Mouse (Mus musculus): Measurements from ENCODE around the gene Sft2d1. TPM values are rescaled to one million over a fixed set of nuclear protein-coding genes. Genes with fewer than 3 reads are reported as not detected.
A peak's percentile ranks its signal among the peaks of the same experiment; 100 is the strongest.

Sft2d1 gene
- polyA plus RNA-seq, 1 experiment from 2014 or later, result 58.7 TPM

DNA sequence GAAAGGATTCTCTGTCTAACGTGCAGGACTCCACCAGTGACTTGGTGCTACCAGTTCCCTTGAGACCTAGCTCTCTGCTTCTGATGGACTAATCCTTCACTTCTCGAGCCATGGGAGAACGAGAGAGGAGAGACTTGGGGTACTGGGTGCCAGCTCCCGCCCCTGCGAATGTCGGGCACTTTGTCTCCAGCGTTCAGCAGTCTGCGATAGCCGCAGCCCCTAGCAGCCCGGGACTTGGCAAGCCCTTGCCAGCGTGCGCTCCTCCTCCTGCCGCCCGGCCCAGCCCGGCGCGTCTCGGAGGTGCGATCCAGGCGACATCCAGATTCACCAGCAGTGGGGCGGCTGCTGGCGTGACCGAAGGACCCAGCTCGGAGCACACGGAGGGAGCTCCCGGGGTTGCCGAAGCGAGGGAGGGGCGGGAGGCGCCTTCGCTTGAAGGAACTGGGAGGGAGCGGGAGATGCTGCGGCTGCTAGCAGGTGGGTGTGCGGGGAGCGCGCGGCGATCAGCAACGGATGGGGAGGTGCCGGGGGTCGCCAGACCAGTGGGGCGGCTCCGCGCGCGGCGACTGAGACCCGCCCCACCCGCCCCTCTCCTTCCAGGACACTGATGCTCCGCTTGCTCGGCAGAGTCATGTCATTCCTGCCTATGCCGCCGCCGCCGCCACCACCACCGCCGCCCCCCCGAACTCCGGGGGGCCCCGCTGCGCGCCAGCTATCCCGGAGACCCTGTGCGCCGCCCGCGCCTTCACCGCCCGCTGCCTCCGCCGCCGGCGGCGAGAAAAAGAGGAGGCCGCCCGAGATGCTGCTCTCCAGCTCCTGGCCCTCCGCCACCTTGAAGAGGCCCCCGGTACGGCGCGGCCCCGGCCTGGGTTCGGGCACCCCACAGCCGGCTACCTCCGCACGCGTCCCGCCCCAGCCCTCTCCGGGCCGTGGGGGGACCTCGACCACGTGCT is 29.8 kb downstream of the Sft2d1 start:
- no peaks in the 10 kb centered on the region for H3K36me3 ChIP-seq
- no peaks in the 10 kb centered on the region for H3K9me3 ChIP-seq
- no peak overlapping the region for H3K27ac ChIP-seq
- peak overlapping the region; percentile 62 for H3K4me3 ChIP-seq (replicated peaks)
- peak; percentile 31; the same call in 1 of the 2 replicates for ATAC-seq (ENCODE audit: insufficient number of reproducible peaks, insufficient read depth, low FRiP score, low TSS enrichment, low read depth)
- WGBS, result under 1% methylated on average over 61 of the region's 92 CpGs
- H3K9ac ChIP-seq (replicated peaks), result peak overlapping the region; percentile 65
- peaks cover 17% of the 10 kb centered on the region for H3K4me1 ChIP-seq (replicated peaks)
- peaks cover 62% of the 10 kb centered on the region for H3K27me3 ChIP-seq
- peak overlapping the region; percentile 100 for H3K4me2 ChIP-seq

DNA sequence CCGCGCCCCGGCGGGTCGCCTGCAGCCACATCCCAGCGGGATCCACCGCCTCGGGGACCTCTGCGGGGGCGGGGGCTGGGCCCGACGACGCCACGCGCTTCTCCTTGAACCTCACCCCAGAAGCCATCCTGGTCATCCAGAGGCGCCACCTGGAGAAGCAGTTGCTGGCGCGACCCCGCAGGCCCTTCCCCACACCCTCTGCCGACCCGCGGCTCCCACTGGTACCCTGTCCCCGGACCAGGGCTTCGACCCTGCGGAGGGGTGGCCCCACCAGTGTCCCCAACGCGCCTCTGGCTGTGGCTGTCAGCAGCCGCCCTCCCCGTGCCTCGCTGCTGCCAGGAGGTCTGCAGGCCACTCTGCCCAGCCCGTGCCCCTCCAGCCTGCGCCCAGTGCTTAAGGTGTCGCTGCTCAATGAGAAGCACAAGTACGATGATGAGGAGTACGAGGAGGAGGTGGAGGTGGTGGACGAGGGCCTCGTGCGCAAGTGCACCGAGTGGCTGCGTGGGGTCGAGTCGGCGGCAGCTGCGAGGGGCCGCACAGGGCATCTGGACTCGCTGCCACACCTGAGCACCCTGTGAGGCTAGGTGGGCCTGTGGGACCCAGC is 30.6 kb downstream of the Sft2d1 start:
- ATAC-seq (ENCODE audit: insufficient number of reproducible peaks, insufficient read depth, low FRiP score, low TSS enrichment, low read depth), result no peak
- Histone ChIP-seq H3K9ac (replicated peaks) (peak overlapping the region; percentile 65), H3K4me1 (replicated peaks) (peaks cover 17% of the 10 kb centered on the region), H3K27ac (no peak overlapping the region), H3K4me2 (peak overlapping the region; percentile 100), H3K27me3 (peaks cover 62% of the 10 kb centered on the region), H3K36me3 (no peaks in the 10 kb centered on the region), H3K4me3 (replicated peaks) (peak overlapping the region; percentile 62), H3K9me3 (no peaks in the 10 kb centered on the region)
- WGBS, result 10% methylated on average over 46 of the region's 46 CpGs

DNA sequence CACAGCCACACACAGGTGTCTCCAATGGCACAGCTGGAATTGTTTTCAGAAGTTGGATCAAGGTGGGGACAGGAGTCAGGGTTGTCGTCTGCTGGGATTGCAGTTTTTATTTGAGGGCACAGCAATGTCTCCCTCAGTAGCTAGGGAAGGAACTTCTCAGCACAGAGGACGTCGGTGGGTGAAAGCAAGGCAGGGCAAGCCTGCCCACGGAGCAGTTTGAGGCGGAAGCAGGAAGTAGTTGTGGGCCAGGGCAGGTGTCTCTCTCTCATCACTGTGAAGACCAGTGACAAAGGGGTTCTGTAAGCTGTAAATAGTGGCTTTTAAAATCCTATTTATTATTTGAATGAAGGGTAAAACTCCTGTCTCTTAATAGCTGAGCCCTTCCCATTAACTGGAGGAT is 31.8 kb downstream of the Sft2d1 start:
- Histone ChIP-seq H3K27ac (no peak overlapping the region), H3K4me3 (replicated peaks) (no peak overlapping the region), H3K36me3 (no peaks in the 10 kb centered on the region), H3K27me3 (peaks cover 60% of the 10 kb centered on the region), H3K9ac (replicated peaks) (no peak overlapping the region), H3K4me2 (no peak overlapping the region), H3K4me1 (replicated peaks) (peaks cover 17% of the 10 kb centered on the region), H3K9me3 (no peaks in the 10 kb centered on the region)
- 51% methylated on average over 5 of the region's 5 CpGs for WGBS
- no peak for ATAC-seq (ENCODE audit: insufficient number of reproducible peaks, insufficient read depth, low FRiP score, low TSS enrichment, low read depth)

DNA sequence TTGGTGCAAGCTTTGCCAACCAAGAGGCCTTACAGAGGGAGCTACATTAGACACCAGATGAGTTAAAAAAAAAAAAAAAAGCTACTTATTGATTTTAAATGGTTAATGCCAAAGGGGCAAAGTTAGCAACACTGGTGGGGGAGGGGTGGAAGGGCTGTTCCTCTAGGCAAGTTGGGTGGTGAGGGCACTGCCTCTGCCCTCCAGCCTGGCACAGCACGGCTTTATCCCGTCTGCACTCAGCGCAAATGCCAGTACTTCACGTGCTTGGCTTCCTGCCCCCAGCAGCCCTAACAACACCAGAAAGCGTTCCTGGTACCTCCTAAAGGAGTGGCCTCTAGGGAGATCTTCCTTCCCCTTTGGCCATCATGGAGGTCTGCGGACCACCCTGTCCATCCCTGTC is 32.5 kb downstream of the Sft2d1 start:
- no peaks in the 10 kb centered on the region for H3K36me3 ChIP-seq
- peaks cover 54% of the 10 kb centered on the region for H3K27me3 ChIP-seq
- 76% methylated on average over 6 of the region's 6 CpGs for WGBS
- H3K4me3 ChIP-seq (replicated peaks), result no peak overlapping the region
- H3K9me3 ChIP-seq, result no peaks in the 10 kb centered on the region
- ATAC-seq (ENCODE audit: insufficient number of reproducible peaks, insufficient read depth, low FRiP score, low TSS enrichment, low read depth), result no peak
- H3K9ac ChIP-seq (replicated peaks), result no peak overlapping the region
- H3K27ac ChIP-seq, result no peak overlapping the region
- H3K4me1 ChIP-seq (replicated peaks), result peaks cover 17% of the 10 kb centered on the region
- H3K4me2 ChIP-seq, result no peak overlapping the region

DNA sequence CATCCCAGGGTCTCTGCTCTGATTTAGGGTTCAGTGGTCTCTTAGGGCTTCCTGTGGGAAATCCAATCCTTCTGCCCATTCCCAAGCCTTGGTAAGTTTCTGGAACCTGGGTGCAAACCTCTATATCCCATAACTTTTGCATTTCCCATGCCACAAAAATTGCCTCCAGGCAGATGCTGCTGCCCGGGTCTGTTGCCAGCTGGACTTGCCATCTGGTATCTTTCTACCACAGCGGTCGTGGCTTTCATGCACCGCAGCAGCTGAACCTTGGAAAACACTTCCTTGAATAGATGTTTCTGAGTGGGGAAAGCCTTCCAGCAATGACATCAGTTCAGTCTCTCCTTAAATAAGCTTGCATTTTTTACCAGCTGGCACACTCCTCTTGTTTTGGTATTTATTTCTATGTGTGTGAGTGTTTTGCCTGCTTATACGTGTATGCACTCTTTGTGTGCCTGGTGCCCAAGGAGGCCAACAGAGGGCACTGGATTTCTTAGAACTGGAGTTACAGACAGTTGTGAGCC is 36.9 kb downstream of the Sft2d1 start:
- Histone ChIP-seq H3K27me3 (peaks cover 10% of the 10 kb centered on the region), H3K4me1 (replicated peaks) (no peaks in the 10 kb centered on the region)
- WGBS, result 83% methylated on average over 5 of the region's 5 CpGs

DNA sequence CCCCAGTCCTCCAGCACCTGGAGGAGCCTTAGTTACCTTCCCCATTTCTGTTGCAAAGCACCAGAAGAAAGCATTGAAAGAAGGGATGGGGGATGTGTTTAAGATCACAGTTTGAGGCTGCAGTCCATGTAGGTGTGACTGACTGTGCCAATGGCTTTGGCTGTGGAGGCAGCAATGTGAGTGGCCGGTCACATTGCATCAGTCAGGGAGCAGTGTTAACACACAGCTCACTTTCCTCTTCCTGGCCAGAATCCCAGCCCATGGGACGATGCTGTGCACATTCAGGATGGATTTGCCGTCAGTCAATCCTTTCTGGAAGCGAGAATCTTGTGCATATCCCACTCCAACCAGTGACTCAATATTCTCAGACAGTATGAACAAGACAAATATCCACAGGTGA is 38.0 kb downstream of the Sft2d1 start:
- Histone ChIP-seq H3K9me3 (no peaks in the 10 kb centered on the region), H3K4me1 (replicated peaks) (no peaks in the 10 kb centered on the region), H3K9ac (replicated peaks) (no peak overlapping the region), H3K27me3 (0 out of 2 replicates have a peak, but pooled peaks cover 2% of the 10 kb centered on the region), H3K27ac (no peak overlapping the region), H3K36me3 (no peaks in the 10 kb centered on the region), H3K4me2 (no peak overlapping the region), H3K4me3 (replicated peaks) (no peak overlapping the region)
- 85% methylated on average over 4 of the region's 4 CpGs for WGBS
- no peak for ATAC-seq (ENCODE audit: insufficient number of reproducible peaks, insufficient read depth, low FRiP score, low TSS enrichment, low read depth)

More for the DNA sequence above, 36.9 kb downstream of the Sft2d1 start:
- no peaks in the 10 kb centered on the region for H3K36me3 ChIP-seq
- no peak overlapping the region for H3K4me2 ChIP-seq
- no peak overlapping the region for H3K27ac ChIP-seq
- no peak overlapping the region for H3K9ac ChIP-seq (replicated peaks)
- no peaks in the 10 kb centered on the region for H3K9me3 ChIP-seq
- no peak overlapping the region for H3K4me3 ChIP-seq (replicated peaks)
- ATAC-seq (ENCODE audit: insufficient number of reproducible peaks, insufficient read depth, low FRiP score, low TSS enrichment, low read depth), result no peak

DNA sequence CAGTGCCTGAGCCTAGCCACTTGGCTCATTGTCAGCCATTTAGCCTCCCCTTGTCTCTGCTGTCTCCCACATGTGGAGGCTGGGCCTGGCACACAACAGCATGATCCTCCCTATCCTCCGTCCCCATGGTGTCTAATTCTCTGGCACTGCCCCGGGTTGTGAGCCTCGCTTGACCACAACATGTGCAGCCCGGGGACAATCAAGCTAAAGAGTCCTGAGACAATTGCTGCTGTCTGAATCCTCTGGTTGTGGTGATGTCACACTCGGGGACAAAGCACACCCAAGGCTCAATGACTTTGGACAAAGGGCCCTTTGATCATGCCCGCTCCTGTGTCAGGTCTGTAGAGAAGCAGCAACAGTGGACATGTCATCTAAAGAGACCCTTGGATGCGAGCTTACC is 40.2 kb downstream of the Sft2d1 start:
- Histone ChIP-seq H3K4me1 (replicated peaks) (no peaks in the 10 kb centered on the region), H3K4me2 (no peak overlapping the region), H3K36me3 (no peaks in the 10 kb centered on the region), H3K27ac (no peak overlapping the region), H3K9ac (replicated peaks) (no peak overlapping the region), H3K27me3 (no peaks in the 10 kb centered on the region), H3K4me3 (replicated peaks) (no peak overlapping the region), H3K9me3 (no peaks in the 10 kb centered on the region)
- no peak for ATAC-seq (ENCODE audit: insufficient number of reproducible peaks, insufficient read depth, low FRiP score, low TSS enrichment, low read depth)
- 88% methylated on average over 7 of the region's 7 CpGs for WGBS

DNA sequence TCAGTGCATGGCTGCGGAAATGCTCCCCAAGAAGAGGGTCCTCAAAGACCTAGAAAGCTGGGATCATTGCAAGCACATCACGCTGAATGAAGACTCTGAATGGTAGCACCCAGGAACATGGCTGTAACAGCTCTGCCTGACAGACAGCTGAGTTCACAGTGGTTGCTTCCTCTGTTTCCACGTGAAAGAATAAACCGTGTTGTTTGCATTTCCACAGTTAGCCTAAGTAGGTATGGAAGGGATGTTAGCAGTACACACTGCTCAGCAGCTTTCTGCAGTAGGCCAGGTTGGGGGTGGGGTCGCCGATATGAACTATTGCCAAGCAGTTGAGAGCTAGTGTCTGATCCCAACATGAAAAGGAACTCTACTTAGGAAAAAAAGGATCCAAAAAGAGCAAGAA is 44.8 kb downstream of the Sft2d1 start, which contains the start of gene T2:
T2 (plus strand) TSS at position 301 of the 400 bp plus-strand sequence.
- Histone ChIP-seq H3K27me3 (no peaks in the 10 kb centered on the region), H3K27ac (no peak within 1 kb of the TSS), H3K36me3 (no peaks in the 10 kb centered on the region), H3K4me1 (replicated peaks) (0 out of 2 replicates have a peak, but pooled peaks cover 2% of the 10 kb centered on the region), H3K4me2 (no peak within 1 kb of the TSS), H3K9me3 (no peaks in the 10 kb centered on the region), H3K4me3 (replicated peaks) (no peak within 1 kb of the TSS), H3K9ac (replicated peaks) (no peak within 1 kb of the TSS)
- 83% methylated on average over 6 of the region's 6 CpGs for WGBS
- no peak for ATAC-seq (ENCODE audit: insufficient number of reproducible peaks, insufficient read depth, low FRiP score, low TSS enrichment, low read depth)

DNA sequence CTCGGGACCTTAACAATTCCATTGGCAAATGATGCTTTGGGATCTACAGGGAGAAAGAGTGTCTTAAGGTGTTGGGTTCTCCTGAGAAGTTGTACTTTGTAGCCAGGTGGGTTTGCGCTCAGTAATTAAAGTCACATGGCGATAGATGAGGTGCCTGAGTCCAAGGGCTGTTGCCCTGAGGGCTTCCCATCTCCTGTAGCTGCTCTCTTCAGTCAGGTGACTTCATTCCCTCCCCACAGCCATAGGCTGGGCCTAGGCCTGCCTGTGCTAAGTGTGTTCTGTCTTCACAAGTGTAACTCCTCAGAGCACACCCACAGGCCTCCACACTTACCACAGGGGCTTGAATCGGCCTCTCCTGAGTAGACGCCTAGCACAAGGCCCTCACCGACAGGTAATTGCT is 46.6 kb downstream of the Sft2d1 start:
- Histone ChIP-seq H3K9ac (replicated peaks) (no peak overlapping the region), H3K27me3 (peaks cover 5% of the 10 kb centered on the region; the same call in 1 of the 2 replicates), H3K36me3 (no peaks in the 10 kb centered on the region), H3K9me3 (no peaks in the 10 kb centered on the region), H3K4me3 (replicated peaks) (no peak overlapping the region), H3K4me1 (replicated peaks) (peaks cover 14% of the 10 kb centered on the region), H3K27ac (no peak overlapping the region), H3K4me2 (no peak overlapping the region)
- 81% methylated on average over 6 of the region's 6 CpGs for WGBS
- ATAC-seq (ENCODE audit: insufficient number of reproducible peaks, insufficient read depth, low FRiP score, low TSS enrichment, low read depth), result no peak

DNA sequence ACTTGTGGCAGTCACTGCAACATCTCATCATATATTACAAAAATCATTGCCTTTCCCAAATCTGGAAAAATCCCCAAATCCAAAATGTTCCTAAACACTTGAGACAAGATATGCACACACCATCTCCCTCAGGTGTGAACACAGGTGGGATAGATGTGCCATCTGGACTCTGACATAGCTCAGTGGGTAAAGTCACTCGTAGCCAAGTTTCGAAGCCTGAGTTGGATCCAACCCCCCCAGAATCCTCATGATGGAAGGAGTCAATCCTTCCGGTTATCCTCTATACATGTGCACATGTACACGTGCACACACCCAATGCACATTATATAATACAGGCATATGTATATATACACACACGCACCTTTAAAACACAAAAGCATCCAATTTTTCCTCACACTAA is 50.0 kb downstream of the Sft2d1 start:
- H3K9me3 ChIP-seq, result no peaks in the 10 kb centered on the region
- peaks cover 5% of the 10 kb centered on the region; the same call in 1 of the 2 replicates for H3K27me3 ChIP-seq
- H3K27ac ChIP-seq, result no peak overlapping the region
- H3K4me3 ChIP-seq (replicated peaks), result no peak overlapping the region
- no peaks in the 10 kb centered on the region for H3K36me3 ChIP-seq
- 96% methylated on average over 5 of the region's 5 CpGs for WGBS
- no peak for ATAC-seq (ENCODE audit: insufficient number of reproducible peaks, insufficient read depth, low FRiP score, low TSS enrichment, low read depth)
- no peak overlapping the region for H3K9ac ChIP-seq (replicated peaks)
- peaks cover 17% of the 10 kb centered on the region for H3K4me1 ChIP-seq (replicated peaks)
- H3K4me2 ChIP-seq, result no peak overlapping the region

Data from limb, embryonic 12.5 days (tissue).